Mouse (Mus musculus) liver, postnatal 0 days (tissue): ENCODE measurements around the gene Hapln2. TPM values are rescaled to one million over a fixed set of nuclear protein-coding genes. Genes with fewer than 3 reads are reported as not detected.

Experiments used
- ATAC-seq: fragments of 200-750 bp; cut with Nextera tagmentation; 2 replicates; pipeline ENCODE4 v1.8.0; 2017; ENCODE audit warnings: mild to moderate bottlenecking, moderate library complexity
- DNase-seq: peaks from one replicate; pipeline ENCODE4 v3.0.0-alpha.2; 2016
- H3K27ac ChIP-seq: fragments of 300-500 bp; sonication (generic); 2 replicates; pipeline ENCODE4 v1.5.1; 2014; ENCODE audit warnings: antibody characterized with exemption, moderate library complexity, mild to moderate bottlenecking, low read depth
- H3K27me3 ChIP-seq: fragments of 300-500 bp; sonication (generic); 2 replicates; pipeline ENCODE4 v1.6.1; 2014; ENCODE audit warnings: low read length, control low read depth, mixed read lengths; ENCODE audit not compliant: insufficient read depth
- H3K36me3 ChIP-seq: fragments of 300-500 bp; sonication (generic); replicated peaks from 2 replicates; pipeline ENCODE4 v1.6.1; 2014; ENCODE audit warnings: mild to moderate bottlenecking, control low read depth, low read length, moderate library complexity, mixed read lengths; ENCODE audit not compliant: insufficient read depth
- H3K4me1 ChIP-seq: fragments of 300-500 bp; sonication (generic); 2 replicates; pipeline ENCODE4 v1.6.1; 2014; ENCODE audit warnings: antibody characterized with exemption, mild to moderate bottlenecking, control low read depth; ENCODE audit not compliant: insufficient read depth
- H3K4me2 ChIP-seq: fragments of 300-500 bp; sonication (generic); 2 replicates; pipeline ENCODE4 v1.6.1; 2014; ENCODE audit warnings: low read depth, mild to moderate bottlenecking, low read length, moderate library complexity, mixed read lengths
- H3K4me3 ChIP-seq: fragments of 300-500 bp; sonication (generic); 2 replicates; pipeline ENCODE4 v1.5.1; 2014; ENCODE audit warnings: low read depth, low read length
- H3K9ac ChIP-seq: fragments of 300-500 bp; sonication (generic); replicated peaks from 2 replicates; pipeline ENCODE4 v1.6.1; 2014; ENCODE audit warnings: mild to moderate bottlenecking, moderate library complexity
- H3K9me3 ChIP-seq: fragments of 300-500 bp; sonication (generic); 2 replicates; pipeline ENCODE4 v1.6.1; 2016; ENCODE audit warnings: mild to moderate bottlenecking, control low read depth, low read length, mixed read lengths
- CTCF ChIP-seq: sonication (generic); IDR thresholded peaks from 2 replicates; pipeline ENCODE4 v1.5.1; 2016; ENCODE audit warnings: antibody characterized with exemption, low read depth
- EP300 ChIP-seq: IDR thresholded peaks from 2 replicates; pipeline ENCODE4 v1.6.1; 2016; ENCODE audit warnings: antibody characterized with exemption, low read depth, mild to moderate bottlenecking
- WGBS: fragments of 180-500 bp; shearing (Covaris S2); extraction: QIAGEN DNeasy Blood & Tissue Kit; methylation state at CpG from one replicate; pipeline ENCODE4 v1.1.7; 2014; ENCODE audit not compliant: insufficient replicate concordance; 5-methylcytosine and 5-hydroxymethylcytosine counted together
- polyA plus RNA-seq: library from polyadenylated mRNA; unstranded; fragments of >200 nt; fragmentation: Nextera tagmentation; extraction: Ambion mirVana; gene quantifications from 2 replicates; pipeline ENCODE4 v1.2.1, GENCODE M21; 2015

Hapln2 gene
- polyA plus RNA-seq, 1 experiment from 2014 or later: not detected

DNA sequence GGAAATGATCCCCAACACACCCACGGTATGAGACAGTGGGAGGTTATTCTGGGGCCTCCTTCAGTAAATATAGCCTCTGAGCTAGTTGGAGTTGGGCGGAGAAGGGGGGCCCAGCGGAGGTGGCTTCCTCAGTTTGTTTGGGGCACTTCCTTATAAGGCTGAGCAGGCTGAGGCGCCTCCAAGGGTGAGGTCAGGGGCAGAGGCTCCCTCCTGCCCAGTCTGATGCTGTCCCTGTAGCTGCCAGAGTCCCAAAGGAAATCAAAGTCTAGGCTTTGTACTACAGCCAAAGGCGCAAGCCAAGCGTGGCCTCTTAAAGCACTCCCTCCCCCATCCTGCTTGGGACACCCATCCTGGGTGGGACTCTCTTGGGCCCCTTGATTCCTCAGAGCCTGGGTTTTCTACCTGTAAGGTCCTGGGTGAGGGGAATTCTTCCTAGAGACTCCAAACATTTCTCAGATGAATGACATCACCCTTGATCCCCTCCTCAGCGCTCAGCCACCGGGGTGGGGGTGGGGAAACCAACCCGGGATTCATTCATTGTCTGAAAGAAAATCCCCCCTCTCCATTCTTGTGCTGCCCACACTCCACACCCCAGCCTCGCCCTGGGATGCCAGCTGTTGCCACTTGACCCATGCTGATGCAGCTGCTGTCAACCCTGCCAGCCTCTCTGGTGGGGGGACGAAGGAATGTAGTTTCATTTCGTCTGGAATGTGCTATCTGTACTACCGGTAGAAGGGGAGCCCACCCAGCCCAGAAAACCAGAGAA is 44.4 kb downstream of the Hapln2 start:
- ATAC-seq (peak; percentile 40), DNase-seq (peak; percentile 55)
- peaks cover 30% of the 10 kb centered on the region for H3K4me1 ChIP-seq
- H3K36me3 ChIP-seq: no peaks in the 10 kb centered on the region
- no peak overlapping the region; the same call in 1 of the 2 replicates for H3K9ac ChIP-seq
- H3K9me3 ChIP-seq: no peaks in the 10 kb centered on the region
- 0 out of 2 replicates have a peak overlapping the region, but pooled peaks have one; percentile 2 for H3K4me3 ChIP-seq
- peak overlapping the region; percentile 72 for H3K27ac ChIP-seq
- TF ChIP-seq EP300 (no peak), CTCF (no peak)
- 14% methylated on average over 13 of the region's 13 CpGs for WGBS
- peak overlapping the region; percentile 57 for H3K4me2 ChIP-seq
- peaks cover 19% of the 10 kb centered on the region for H3K27me3 ChIP-seq

GRCm38 (mm10) chr3:87981894-87982835 is 45.2 kb downstream of the Hapln2 start:
- Histone ChIP-seq H3K4me2 (peak overlapping the region; percentile 57), H3K4me3 (no peak overlapping the region), H3K9ac (peak overlapping the region; percentile 38; the same call in 1 of the 2 replicates), H3K4me1 (peaks cover 22% of the 10 kb centered on the region), H3K27ac (peak overlapping the region; percentile 72), H3K9me3 (no peaks in the 10 kb centered on the region), H3K36me3 (no peaks in the 10 kb centered on the region), H3K27me3 (peaks cover 11% of the 10 kb centered on the region)
- ATAC-seq (peak; percentile 14; the same call in 1 of the 2 replicates), DNase-seq (no peak)
- WGBS: 35% methylated on average over 12 of the region's 12 CpGs
- TF ChIP-seq CTCF: no peak

- Histone ChIP-seq H3K27ac (no peak overlapping the region), H3K27me3 (peaks cover 9% of the 10 kb centered on the region; the same call in 1 of the 2 replicates), H3K36me3 (no peaks in the 10 kb centered on the region), H3K4me2 (no peak overlapping the region), H3K4me3 (no peak overlapping the region), H3K9ac (no peak overlapping the region), H3K4me1 (peaks cover 20% of the 10 kb centered on the region), H3K9me3 (no peaks in the 10 kb centered on the region)
- ATAC-seq (no peak), DNase-seq (no peak)
- no peak for TF ChIP-seq CTCF
- TF ChIP-seq EP300: no peak
- 74% methylated on average over 6 of the region's 6 CpGs for WGBS
These were observed 46.1 kb downstream of the Hapln2 start for GRCm38 (mm10) chr3:87981214-87981760.

GRCm38 (mm10) chr3:87980728-87981127 is 46.7 kb downstream of the Hapln2 start:
- Histone ChIP-seq H3K4me1 (peaks cover 20% of the 10 kb centered on the region), H3K4me2 (no peak overlapping the region), H3K36me3 (no peaks in the 10 kb centered on the region), H3K27ac (no peak overlapping the region), H3K4me3 (no peak overlapping the region), H3K27me3 (0 out of 2 replicates have a peak, but pooled peaks cover 5% of the 10 kb centered on the region), H3K9ac (no peak overlapping the region), H3K9me3 (no peaks in the 10 kb centered on the region)
- WGBS: 69% methylated on average over 5 of the region's 5 CpGs
- ATAC-seq: no peak
- no peak for TF ChIP-seq CTCF
- DNase-seq: no peak

DNA sequence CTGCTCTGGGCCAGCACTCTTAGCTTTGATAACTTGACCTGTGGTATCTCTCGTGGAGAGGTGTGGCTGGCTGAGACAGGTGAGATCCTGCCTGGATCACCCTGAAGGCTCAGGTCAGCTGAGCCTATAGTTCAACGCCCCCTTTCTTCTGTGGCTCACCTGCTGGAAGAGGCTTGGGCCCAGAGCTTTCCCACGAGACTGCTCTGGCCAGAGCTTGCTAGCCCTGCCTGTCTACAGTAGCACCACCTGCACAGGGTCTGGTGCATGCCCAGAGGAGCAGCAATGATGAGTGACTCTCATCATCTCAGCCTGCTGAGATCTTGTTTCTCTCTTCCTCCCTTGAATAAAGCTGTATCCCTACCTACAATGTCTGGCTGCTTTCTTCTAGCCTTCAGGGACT is 47.3 kb downstream of the Hapln2 start:
- 0 out of 2 replicates have a peak, but pooled peaks cover 3% of the 10 kb centered on the region for H3K27me3 ChIP-seq
- H3K27ac ChIP-seq: no peak overlapping the region
- H3K4me1 ChIP-seq: peaks cover 20% of the 10 kb centered on the region
- H3K9ac ChIP-seq: no peak overlapping the region
- ATAC-seq (no peak), DNase-seq (no peak)
- WGBS: 56% methylated on average over 3 of the region's 3 CpGs
- no peak for TF ChIP-seq EP300
- TF ChIP-seq CTCF: no peak
- no peak overlapping the region for H3K4me2 ChIP-seq
- no peaks in the 10 kb centered on the region for H3K9me3 ChIP-seq
- no peak overlapping the region for H3K4me3 ChIP-seq
- H3K36me3 ChIP-seq: no peaks in the 10 kb centered on the region

DNA sequence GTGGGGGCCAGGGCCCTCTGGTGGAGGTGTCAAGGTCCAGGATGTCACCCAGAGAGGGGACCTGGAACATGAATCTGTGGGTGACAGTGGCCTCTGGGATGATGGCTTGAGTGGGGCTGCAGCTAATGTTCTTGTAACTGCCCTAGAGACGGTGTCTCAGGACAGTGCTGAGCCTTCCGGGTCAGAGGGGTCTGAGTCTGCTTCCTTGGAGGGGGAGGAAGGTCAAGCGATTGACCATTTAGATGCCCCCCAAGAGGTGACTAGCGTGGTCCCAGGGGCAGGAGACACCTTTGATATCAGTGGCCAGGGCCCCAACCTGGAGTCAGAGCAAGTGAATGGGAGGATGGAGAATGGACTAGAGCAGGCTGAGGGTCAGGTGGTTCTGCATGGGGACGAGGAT is 47.9 kb downstream of the Hapln2 start:
- peaks cover 7% of the 10 kb centered on the region; the same call in 1 of the 2 replicates for H3K27me3 ChIP-seq
- H3K4me1 ChIP-seq: peaks cover 20% of the 10 kb centered on the region
- no peak overlapping the region for H3K4me2 ChIP-seq
- no peaks in the 10 kb centered on the region for H3K9me3 ChIP-seq
- no peaks in the 10 kb centered on the region for H3K36me3 ChIP-seq
- no peak overlapping the region for H3K9ac ChIP-seq
- no peak overlapping the region for H3K27ac ChIP-seq
- 65% methylated on average over 5 of the region's 5 CpGs for WGBS
- TF ChIP-seq EP300 (no peak), CTCF (no peak)
- no peak for ATAC-seq
- H3K4me3 ChIP-seq: no peak overlapping the region
- no peak for DNase-seq
